Mouse (Mus musculus) forebrain, embryonic 15.5 days (tissue): Measurements from ENCODE around the gene 4930503B20Rik. TPM values are rescaled to one million over a fixed set of nuclear protein-coding genes. Genes with fewer than 3 reads are reported as not detected.

ENCODE experiments used
- ATAC-seq: fragments of 200-750 bp; cut with Nextera tagmentation; replicated peaks from 2 replicates; pipeline ENCODE4 v1.8.0; 2017; ENCODE audit warnings: mild to moderate bottlenecking, moderate TSS enrichment, moderate library complexity
- H3K27ac ChIP-seq: fragments of 300-500 bp; sonication (generic); replicated peaks from 2 replicates; pipeline ENCODE4 v1.5.1; 2015; ENCODE audit warnings: mild to moderate bottlenecking, inconsistent platforms
- H3K27me3 ChIP-seq: fragments of 300-500 bp; sonication (generic); 2 replicates; pipeline ENCODE4 v1.6.1; 2015; ENCODE audit warnings: inconsistent platforms
- H3K36me3 ChIP-seq: fragments of 300-500 bp; sonication (generic); 2 replicates; pipeline ENCODE4 v1.6.1; 2015; ENCODE audit warnings: mild to moderate bottlenecking, inconsistent platforms
- H3K4me1 ChIP-seq: fragments of 300-500 bp; sonication (generic); 2 replicates; pipeline ENCODE4 v1.6.1; 2015; ENCODE audit warnings: inconsistent platforms
- H3K4me2 ChIP-seq: fragments of 300-500 bp; sonication (generic); replicated peaks from 2 replicates; pipeline ENCODE4 v1.6.1; 2015; ENCODE audit warnings: mild to moderate bottlenecking, inconsistent platforms
- H3K4me3 ChIP-seq: fragments of 300-500 bp; sonication (generic); 2 replicates; pipeline ENCODE4 v1.5.1; 2015; ENCODE audit warnings: mild to moderate bottlenecking, inconsistent platforms
- H3K9ac ChIP-seq: fragments of 300-500 bp; sonication (generic); replicated peaks from 2 replicates; pipeline ENCODE4 v1.6.1; 2015; ENCODE audit warnings: mild to moderate bottlenecking, inconsistent platforms
- H3K9me3 ChIP-seq: fragments of 300-500 bp; sonication (generic); 2 replicates; pipeline ENCODE4 v1.6.1; 2016; ENCODE audit warnings: inconsistent platforms
- WGBS: fragments of 180-500 bp; shearing (Covaris S2); methylation state at CpG from one replicate; pipeline ENCODE4 v1.1.7; 2015; ENCODE audit warnings: mixed read lengths; 5-methylcytosine and 5-hydroxymethylcytosine counted together
- polyA plus RNA-seq: library from polyadenylated mRNA; unstranded; fragments of >200 nt; fragmentation: Nextera tagmentation; extraction: Ambion mirVana; gene quantifications from 2 replicates; pipeline ENCODE4 v1.2.1, GENCODE M21; 2015

4930503B20Rik gene
- polyA plus RNA-seq, result not detected in 2 replicates

DNA sequence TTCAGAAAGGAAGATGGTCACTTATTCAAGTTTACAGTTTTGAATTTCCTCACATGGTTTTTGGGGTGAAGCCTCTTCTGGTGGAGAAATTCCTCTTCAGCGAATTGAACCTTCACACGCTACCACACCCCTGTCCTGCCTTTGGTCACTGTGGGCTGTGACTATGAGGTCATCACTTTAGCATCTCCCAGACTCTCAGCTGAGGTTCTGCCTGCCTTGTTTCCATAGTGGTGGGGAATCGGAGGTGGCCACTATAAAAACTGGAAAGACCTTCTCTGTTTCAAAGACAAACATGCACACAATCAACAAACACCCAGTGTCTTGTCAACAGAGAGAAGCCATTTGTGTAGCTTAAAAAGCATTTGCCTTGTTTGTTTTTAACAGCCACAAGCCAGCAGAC, at the start of gene 4930503B20Rik:
Gene 4930503B20Rik (minus strand): TSS at position 101 of the 400 bp plus-strand sequence.
- H3K27ac ChIP-seq, result no peak within 1 kb of the TSS
- H3K4me2 ChIP-seq, result no peak within 1 kb of the TSS
- no peaks in the 10 kb centered on the region for H3K4me1 ChIP-seq
- 94% methylated on average over 3 of the region's 3 CpGs for WGBS
- no peak for ATAC-seq
- H3K9ac ChIP-seq, result no peak within 1 kb of the TSS
- H3K27me3 ChIP-seq, result no peaks in the 10 kb centered on the region
- H3K36me3 ChIP-seq, result no peaks in the 10 kb centered on the region
- no peaks in the 10 kb centered on the region for H3K9me3 ChIP-seq
- H3K4me3 ChIP-seq, result no peak within 1 kb of the TSS

DNA sequence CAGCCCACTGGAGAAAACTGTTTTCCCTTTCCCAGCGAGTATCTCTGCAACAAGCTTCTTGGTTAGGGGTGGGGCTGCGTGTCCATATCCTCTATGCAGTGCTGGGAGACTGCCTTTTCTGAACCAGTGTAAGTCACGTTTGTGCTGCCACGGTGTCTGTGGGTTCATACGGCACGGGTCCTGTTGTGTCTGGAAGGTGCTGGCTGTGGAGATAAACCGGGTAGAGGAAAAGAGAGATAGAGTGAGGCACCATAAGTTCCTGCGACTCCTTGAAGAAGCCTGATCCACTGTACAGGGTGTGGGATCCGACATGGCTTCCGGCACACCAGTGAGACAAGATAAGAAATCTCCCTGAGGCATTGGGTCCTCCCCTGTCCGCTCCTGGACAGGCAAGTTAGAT, 48.9 kb upstream of the 4930503B20Rik start:
- Histone ChIP-seq H3K4me1 (no peaks in the 10 kb centered on the region), H3K27me3 (no peaks in the 10 kb centered on the region), H3K4me2 (no peak overlapping the region), H3K9ac (no peak overlapping the region), H3K27ac (no peak overlapping the region), H3K9me3 (no peaks in the 10 kb centered on the region), H3K36me3 (no peaks in the 10 kb centered on the region), H3K4me3 (no peak overlapping the region)
- ATAC-seq, result no peak
- WGBS, result 90% methylated on average over 11 of the region's 11 CpGs

DNA sequence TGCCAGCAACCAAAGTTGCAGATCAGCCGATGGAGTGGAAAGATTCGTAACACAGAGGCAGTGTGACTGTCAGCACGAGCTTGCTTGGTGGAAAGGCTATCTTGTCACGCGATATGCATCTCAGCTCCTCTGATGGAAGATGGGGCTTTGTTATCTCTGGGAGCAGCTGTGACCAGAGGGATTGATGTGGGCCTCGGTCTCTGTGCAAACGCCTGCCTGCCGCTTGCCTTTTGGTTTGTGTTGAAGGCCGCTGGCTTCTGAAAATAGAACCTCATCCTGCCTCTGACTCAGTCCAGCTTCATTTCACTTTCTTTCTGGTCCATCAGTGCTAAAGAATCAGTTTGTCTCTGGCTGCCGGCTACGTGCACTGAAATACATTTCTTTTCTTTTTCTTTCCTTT, 47.9 kb upstream of the 4930503B20Rik start:
- no peak overlapping the region for H3K4me2 ChIP-seq
- ATAC-seq, result no peak
- no peak overlapping the region for H3K4me3 ChIP-seq
- H3K27ac ChIP-seq, result no peak overlapping the region
- no peaks in the 10 kb centered on the region for H3K4me1 ChIP-seq
- no peak overlapping the region for H3K9ac ChIP-seq
- WGBS, result 72% methylated on average over 11 of the region's 11 CpGs
- H3K27me3 ChIP-seq, result no peaks in the 10 kb centered on the region
- H3K36me3 ChIP-seq, result no peaks in the 10 kb centered on the region
- H3K9me3 ChIP-seq, result no peaks in the 10 kb centered on the region

DNA sequence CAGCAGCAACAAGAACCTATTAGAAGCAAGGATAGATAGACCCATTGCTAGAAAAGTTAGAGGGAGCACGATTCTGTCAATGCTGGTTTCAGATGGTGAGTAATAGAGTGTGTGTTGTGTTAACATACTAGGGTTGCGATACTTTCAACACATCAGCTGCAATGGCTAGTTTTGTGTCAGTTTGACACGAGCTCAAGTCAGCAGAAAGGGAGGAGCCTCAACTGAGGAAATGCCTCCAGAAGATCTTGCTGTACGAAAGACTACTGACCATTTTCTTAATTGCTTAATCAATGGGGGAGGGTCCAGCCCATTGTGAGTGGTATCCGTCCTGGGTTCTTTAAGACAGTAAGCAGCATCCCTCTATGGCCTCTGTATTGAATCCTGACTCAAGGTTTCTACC, 41.4 kb upstream of the 4930503B20Rik start:
- Histone ChIP-seq H3K4me1 (no peaks in the 10 kb centered on the region), H3K27ac (no peak overlapping the region), H3K4me2 (no peak overlapping the region), H3K9me3 (no peaks in the 10 kb centered on the region), H3K27me3 (no peaks in the 10 kb centered on the region), H3K36me3 (no peaks in the 10 kb centered on the region), H3K4me3 (no peak overlapping the region), H3K9ac (no peak overlapping the region)
- no peak for ATAC-seq
- WGBS, result 82% methylated on average over 5 of the region's 5 CpGs

DNA sequence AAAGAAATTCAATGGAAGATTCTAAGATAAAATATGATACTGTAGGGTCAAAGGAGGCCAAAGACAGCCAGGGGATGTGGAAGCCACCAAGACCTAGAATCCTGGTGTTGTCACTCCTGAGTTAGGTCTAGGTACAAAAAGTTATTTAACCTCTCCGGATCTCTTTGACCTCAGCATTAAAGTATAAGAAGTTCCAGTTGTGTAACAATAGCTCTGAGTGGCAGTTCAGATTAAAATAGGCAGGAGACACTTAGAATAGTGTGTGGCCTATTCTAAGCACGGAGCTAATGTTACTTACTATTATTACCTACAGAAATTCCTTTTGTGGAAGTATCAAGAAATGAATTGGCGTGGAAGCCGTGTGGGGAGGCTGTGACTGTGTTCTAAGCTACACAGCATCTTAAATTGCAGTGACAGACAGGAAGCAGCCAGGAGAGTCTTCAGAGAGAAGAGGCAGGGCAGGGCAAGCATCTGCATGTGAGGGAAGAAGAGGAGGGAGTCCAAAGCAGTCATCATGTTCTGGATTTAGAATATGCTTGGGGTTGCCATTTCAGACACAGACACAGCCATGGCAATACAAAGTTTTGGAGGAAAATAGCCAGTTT, 36.1 kb upstream of the 4930503B20Rik start:
- no peak for ATAC-seq
- H3K4me1 ChIP-seq, result peaks cover 18% of the 10 kb centered on the region
- no peak overlapping the region for H3K9ac ChIP-seq
- no peak overlapping the region for H3K4me2 ChIP-seq
- no peaks in the 10 kb centered on the region for H3K9me3 ChIP-seq
- 73% methylated on average over 4 of the region's 4 CpGs for WGBS
- no peak overlapping the region for H3K27ac ChIP-seq
- H3K27me3 ChIP-seq, result no peaks in the 10 kb centered on the region
- H3K4me3 ChIP-seq, result no peak overlapping the region
- H3K36me3 ChIP-seq, result no peaks in the 10 kb centered on the region

DNA sequence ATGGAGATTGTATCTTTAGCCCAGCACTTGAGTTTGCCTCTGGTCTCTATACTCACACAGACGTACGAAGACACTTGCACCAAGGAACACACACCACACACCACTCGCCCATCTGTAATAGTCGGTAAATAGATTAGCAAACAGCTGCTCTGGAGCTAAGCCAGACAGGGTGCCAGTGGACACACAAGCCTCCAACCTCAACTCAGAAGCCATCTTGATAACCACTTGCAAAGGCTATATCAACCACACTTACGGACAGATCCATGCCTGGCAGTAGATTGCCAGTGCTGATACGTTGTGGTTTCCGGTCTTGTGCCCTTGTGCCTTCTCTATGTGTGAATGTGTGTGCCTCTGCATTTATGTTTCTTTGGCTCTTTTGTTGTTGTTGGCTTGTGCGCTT, 35.3 kb upstream of the 4930503B20Rik start:
- no peak overlapping the region for H3K9ac ChIP-seq
- no peaks in the 10 kb centered on the region for H3K27me3 ChIP-seq
- H3K4me1 ChIP-seq, result peaks cover 24% of the 10 kb centered on the region
- H3K27ac ChIP-seq, result no peak overlapping the region
- H3K4me2 ChIP-seq, result no peak overlapping the region
- WGBS, result 91% methylated on average over 8 of the region's 8 CpGs
- no peaks in the 10 kb centered on the region for H3K36me3 ChIP-seq
- ATAC-seq, result no peak
- H3K4me3 ChIP-seq, result no peak overlapping the region
- no peaks in the 10 kb centered on the region for H3K9me3 ChIP-seq

DNA sequence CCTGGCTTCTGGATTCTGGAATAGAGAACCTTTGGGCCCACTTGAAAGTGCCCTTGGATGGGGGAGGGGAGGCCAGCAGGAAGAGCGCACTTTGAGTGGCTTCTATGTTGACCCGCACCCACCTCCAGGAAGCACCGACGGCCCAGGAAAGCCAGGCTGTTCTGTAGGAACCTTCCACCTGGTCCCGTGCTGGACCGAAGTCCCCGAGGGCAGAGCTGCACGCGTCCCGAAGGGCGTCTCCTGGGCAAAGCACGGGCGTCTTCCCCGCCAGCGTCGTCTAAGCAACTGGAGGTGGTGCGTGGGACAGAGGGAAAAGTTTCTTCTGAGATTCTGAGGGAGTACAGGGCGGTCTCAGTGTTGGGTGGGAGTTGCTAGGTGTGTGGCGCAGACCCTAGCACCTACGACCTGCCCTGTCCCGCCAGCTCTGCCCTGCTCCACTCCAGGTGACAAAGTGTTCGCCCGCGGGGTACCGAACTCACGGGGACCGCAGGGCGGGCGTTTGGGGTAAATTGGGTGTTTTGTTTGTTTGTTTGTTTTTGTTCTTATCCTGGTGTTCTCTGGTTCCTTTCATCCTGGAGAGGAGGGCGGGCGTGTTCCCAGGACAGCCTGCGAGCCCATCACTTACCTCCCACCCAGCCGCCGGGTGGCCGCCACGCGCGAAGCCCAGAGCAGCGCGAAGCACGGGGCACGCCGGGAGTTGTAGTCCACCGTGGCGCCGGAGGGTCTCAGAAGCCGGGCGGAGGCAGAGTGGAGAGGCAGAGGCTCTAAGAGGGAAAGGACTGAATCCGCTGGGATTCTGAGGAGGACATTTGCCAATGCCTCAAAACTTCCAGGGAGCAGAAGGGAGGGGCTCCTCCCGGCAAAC, 33.9 kb upstream of the 4930503B20Rik start, which contains the start of gene Samd13:
Gene Samd13 (minus strand): TSS at position 782 of the 865 bp plus-strand sequence.
- Histone ChIP-seq H3K9me3 (no peaks in the 10 kb centered on the region), H3K4me1 (peaks cover 26% of the 10 kb centered on the region), H3K4me3 (peak within 1 kb of the TSS; percentile 53), H3K27me3 (no peaks in the 10 kb centered on the region), H3K4me2 (peak within 1 kb of the TSS; percentile 89), H3K9ac (peak within 1 kb of the TSS; percentile 44), H3K27ac (no peak within 1 kb of the TSS), H3K36me3 (no peaks in the 10 kb centered on the region)
- ATAC-seq, result peak; percentile 94
- 4% methylated on average over 50 of the region's 50 CpGs for WGBS

DNA sequence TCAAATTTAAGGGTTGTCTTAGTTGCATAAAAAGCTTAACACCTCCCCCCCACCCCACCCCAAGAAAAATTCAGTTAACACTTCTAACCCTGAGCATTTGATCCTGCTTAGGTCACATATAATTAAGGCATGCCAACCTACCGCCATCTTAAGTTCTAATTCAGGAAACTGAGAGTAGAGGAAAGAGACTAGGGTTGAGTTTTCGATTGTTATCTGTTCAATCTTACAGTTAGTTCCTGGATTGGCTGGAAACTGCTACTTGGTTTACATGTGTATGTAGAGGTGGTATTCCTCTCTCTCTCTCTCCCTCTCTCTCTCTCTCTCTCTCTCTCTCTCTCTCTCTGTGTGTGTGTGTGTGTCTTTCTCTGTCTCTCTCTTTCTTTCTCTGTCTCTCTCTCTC, 32.0 kb upstream of the 4930503B20Rik start:
- Histone ChIP-seq H3K4me1 (peaks cover 26% of the 10 kb centered on the region), H3K36me3 (no peaks in the 10 kb centered on the region), H3K27ac (no peak overlapping the region), H3K9ac (no peak overlapping the region), H3K4me2 (no peak overlapping the region), H3K4me3 (no peak overlapping the region), H3K27me3 (no peaks in the 10 kb centered on the region), H3K9me3 (no peaks in the 10 kb centered on the region)
- ATAC-seq, result no peak
- 79% methylated on average over 2 of the region's 2 CpGs for WGBS

DNA sequence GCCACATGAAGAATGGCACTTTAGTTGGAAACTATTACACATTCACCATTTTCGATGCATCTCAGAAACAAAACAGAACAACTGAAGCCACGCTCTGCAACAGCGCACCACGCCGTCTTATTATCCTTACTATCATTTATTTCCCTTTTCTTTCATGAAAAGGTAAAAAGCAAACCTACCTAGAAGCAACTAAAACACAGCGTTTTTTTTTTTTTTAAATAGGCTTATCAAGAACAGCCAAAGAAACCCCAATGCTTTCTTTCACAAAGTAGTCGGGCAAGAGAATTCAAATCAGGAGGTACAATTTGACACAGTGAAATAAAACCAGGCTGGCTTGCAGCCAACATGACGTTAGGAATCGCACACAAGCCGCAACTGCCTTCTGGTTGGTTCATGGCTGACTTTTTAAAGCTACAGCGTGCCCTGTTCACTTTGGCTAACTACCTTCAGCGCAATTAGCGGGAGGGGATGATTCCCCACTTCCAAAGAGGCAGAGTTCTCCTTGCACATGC, 31.1 kb upstream of the 4930503B20Rik start:
- peak overlapping the region; percentile 35 for H3K4me3 ChIP-seq
- peak overlapping the region; percentile 33 for H3K9ac ChIP-seq
- no peaks in the 10 kb centered on the region for H3K9me3 ChIP-seq
- H3K27ac ChIP-seq, result peak overlapping the region; percentile 38
- H3K27me3 ChIP-seq, result no peaks in the 10 kb centered on the region
- H3K36me3 ChIP-seq, result no peaks in the 10 kb centered on the region
- 13% methylated on average over 13 of the region's 13 CpGs for WGBS
- ATAC-seq, result peak; percentile 52; the same call in 1 of the 2 replicates
- H3K4me1 ChIP-seq, result peaks cover 26% of the 10 kb centered on the region
- peak overlapping the region; percentile 45 for H3K4me2 ChIP-seq

DNA sequence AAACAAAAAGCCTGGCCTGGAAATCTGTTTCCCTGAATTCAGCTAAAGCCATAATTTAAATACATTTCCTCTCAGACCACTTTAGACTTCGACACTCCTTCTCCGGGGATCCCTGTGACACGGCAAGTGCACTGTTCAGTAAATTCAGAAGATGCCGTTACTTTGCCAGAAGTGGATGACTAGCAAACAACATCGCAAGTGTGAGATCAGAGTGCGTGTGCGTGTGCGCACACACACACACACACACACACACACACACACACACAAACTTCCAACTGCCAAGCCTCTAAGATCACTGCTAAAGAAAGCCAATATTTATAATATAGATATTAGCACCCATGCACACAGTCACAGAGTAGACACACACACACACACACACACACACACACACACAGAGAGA, 30.6 kb upstream of the 4930503B20Rik start:
- Histone ChIP-seq H3K4me3 (peak overlapping the region; percentile 35), H3K9ac (no peak overlapping the region), H3K36me3 (no peaks in the 10 kb centered on the region), H3K4me2 (peak overlapping the region; percentile 45), H3K4me1 (peaks cover 26% of the 10 kb centered on the region), H3K27ac (peak overlapping the region; percentile 38; the same call in 1 of the 2 replicates), H3K9me3 (no peaks in the 10 kb centered on the region), H3K27me3 (no peaks in the 10 kb centered on the region)
- 35% methylated on average over 8 of the region's 8 CpGs for WGBS
- no peak for ATAC-seq

DNA sequence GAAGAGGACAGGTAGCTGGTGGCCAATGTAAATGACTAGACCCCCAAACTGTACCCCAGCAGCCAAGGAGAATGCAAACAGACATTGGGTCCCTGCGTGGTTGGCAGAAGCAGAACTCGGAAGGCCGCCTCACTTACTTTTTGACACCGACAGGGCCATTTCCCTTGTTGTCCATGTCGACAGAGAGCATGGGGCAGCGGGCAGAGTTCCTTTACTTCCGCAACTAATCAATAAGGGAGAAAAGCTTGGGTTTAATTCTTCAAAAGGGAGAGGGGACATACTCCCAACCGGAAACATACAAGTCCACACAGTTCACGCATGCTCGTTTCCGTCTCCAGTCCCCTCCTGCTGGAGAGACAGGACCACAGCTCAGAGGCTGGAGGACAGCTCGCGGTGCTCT, 29.5 kb upstream of the 4930503B20Rik start:
- H3K27ac ChIP-seq, result no peak overlapping the region
- no peaks in the 10 kb centered on the region for H3K36me3 ChIP-seq
- no peaks in the 10 kb centered on the region for H3K27me3 ChIP-seq
- H3K4me1 ChIP-seq, result peaks cover 23% of the 10 kb centered on the region
- no peaks in the 10 kb centered on the region for H3K9me3 ChIP-seq
- H3K4me3 ChIP-seq, result no peak overlapping the region
- H3K9ac ChIP-seq, result no peak overlapping the region
- no peak overlapping the region for H3K4me2 ChIP-seq
- no peak for ATAC-seq
- 93% methylated on average over 13 of the region's 13 CpGs for WGBS

DNA sequence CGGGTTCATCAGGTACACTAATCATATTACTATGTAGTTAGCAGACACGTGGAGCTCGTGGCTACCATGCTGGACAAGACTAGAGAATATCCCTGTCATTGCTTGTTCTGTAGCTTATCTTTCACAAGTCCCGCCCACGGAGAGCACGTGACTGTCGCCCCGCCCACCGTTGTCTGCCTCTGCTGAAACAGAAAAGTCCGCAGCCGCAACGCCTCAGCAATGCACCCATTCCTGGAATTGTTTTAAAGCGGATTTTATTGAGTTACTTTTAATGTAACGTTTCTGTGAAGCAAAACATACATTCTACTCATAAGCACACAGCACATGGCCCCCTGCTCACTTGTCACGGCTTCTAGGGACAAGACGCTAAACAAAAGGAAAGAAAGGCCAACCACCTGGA, 28.5 kb upstream of the 4930503B20Rik start:
- Histone ChIP-seq H3K27ac (no peak overlapping the region), H3K36me3 (no peaks in the 10 kb centered on the region), H3K4me3 (no peak overlapping the region), H3K4me2 (no peak overlapping the region), H3K27me3 (no peaks in the 10 kb centered on the region), H3K4me1 (peaks cover 15% of the 10 kb centered on the region), H3K9me3 (no peaks in the 10 kb centered on the region), H3K9ac (no peak overlapping the region)
- ATAC-seq, result no peak
- WGBS, result 94% methylated on average over 16 of the region's 16 CpGs
